Mouse (Mus musculus) CD4-positive helper T cell, adult 2 months (primary cell): Measurements from ENCODE around the gene Arl10.

Source experiments
- DNase-seq: peaks from one replicate; pipeline ENCODE4 v3.0.0-alpha.2; 2012; ENCODE audit warnings: low read depth, missing footprints, low spot score

Gene Arl10

DNA sequence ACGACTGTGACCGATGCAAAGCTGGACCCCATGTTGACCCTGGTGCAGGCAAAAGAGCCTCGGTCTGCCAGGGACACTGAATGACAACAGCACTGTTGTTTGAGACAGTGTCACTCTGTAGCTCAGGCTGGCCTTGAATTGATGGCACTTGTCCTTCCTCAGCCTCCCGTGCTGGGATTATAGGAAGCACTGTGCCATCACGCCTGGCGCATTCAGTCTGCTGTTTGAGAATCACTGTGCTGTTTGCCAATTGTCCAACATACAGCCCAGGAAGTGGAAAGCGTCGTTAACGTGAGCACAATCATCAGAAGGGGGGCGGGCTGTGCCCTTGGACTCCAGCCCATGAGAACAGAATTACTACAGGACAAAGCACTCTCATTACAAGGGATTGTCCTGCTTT, 7.3 kb downstream of the Arl10 start:
- DNase-seq = no peak

DNA sequence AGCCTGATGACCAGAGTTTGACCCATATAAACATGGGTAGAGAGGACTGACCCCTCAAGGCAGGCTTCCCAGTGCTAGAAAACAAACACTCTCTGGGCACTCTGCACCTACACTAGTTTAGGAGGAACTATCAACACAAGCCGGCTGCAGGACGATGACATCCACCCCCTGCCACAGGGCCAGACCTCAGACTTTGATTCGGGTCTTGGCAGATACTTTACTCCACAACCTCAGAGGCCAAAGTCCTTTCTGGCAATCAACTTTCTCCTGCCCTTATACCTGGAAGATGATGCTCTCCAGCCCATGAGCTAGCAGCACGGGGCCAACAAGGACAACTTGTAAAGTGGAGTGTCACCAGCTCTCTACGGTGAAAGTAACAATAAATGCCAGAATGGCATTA, 8.0 kb downstream of the Arl10 start:
- DNase-seq = no peak

DNA sequence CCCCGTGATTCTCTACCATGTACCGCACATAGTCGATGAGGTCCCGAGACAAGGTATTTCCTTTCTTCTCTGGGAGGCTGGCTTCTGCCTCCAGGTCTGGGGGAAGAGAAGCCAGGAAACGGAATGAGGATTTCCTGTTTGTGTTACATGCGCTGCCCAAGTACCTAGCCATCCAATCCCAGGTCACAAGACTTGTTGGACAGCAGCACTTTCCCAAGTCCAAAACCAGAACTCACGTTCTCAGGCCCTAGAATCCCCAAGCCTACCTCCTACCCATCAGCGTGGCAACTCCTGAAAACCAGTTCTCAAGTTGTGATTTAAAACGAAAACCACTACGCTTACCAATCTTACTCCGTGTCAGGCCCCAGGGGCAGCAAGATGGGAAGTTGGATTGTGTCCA, 11.0 kb downstream of the Arl10 start:
- DNase-seq = no peak

DNA sequence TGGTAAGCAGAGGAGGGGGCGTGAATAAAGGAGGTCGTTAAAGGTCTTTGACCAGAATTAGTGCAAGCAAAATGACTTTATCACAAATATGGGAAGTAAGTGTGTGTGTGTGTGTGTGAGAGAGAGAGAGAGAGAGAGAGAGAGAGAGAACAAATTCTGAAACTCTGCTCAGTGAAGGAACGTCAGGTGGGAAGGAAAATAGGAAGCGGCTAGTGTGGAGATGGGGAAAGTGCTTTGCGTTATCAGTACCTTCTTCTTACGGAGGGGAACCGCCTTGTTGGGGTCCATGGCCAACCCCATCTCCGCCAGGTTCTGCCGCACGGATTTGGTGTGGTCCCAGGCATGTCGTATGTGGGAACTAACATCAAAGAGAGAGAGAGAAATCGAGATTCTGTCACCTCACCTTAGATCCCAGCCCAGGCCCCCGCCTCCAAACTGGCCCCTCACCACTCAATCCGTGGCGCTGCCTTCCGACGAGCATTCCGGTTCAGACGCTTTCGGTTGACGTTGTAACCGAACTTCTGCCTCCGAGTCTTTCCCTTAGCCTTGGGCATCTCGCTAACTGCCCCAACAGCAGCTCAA, 14.7 kb downstream of the Arl10 start:
- no peak for DNase-seq

DNA sequence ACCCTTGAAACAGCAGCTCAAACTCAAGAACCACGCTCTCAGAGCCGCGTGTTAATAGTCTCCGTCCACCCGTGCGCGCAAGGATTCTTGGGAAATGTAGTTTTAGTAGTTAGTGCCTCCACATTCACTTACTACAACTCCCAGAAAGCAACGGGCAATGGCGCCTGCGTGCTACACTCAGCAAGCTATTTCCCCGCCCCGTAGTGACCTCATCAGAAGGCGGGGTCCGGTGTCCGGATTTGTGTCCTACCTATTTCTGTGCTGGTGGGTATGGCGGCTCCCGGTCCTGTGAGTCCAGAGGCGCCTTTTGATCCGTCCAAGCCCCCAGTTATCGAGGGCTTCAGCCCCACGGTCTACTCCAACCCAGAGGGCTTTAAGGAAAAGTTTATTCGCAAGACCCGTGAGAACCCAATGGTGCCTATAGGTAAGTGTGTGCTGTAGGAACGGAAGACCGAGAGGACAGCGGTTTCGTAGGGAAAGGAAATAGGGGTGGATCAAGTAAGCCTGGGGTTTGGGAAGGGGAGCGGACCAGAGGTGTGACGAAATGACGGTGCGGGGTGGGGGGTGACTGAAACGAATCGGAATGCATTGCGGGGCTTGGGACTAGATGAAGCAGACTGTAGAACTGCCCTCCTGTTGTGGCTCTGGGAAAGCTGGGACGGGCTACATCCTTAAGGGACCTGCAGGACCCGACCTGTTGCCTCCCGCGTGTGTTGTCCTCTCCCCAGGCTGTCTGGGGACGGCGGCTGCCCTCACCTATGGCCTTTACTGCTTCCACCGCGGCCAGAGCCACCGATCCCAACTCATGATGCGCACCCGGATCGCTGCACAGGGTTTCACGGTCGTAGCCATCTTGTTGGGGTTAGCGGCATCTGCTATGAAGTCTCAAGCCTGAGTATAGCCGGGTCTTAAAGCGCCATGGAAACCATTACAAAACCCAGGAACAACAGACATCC, 15.5 kb downstream of the Arl10 start, which contains the start of the genes Nop16 and Higd2a:
Gene Nop16 (minus strand): TSS at position 95 of the 956 bp plus-strand sequence.
Gene Higd2a (plus strand): TSS at position 212 of the 956 bp plus-strand sequence.
- peak; percentile 97 for DNase-seq

DNA sequence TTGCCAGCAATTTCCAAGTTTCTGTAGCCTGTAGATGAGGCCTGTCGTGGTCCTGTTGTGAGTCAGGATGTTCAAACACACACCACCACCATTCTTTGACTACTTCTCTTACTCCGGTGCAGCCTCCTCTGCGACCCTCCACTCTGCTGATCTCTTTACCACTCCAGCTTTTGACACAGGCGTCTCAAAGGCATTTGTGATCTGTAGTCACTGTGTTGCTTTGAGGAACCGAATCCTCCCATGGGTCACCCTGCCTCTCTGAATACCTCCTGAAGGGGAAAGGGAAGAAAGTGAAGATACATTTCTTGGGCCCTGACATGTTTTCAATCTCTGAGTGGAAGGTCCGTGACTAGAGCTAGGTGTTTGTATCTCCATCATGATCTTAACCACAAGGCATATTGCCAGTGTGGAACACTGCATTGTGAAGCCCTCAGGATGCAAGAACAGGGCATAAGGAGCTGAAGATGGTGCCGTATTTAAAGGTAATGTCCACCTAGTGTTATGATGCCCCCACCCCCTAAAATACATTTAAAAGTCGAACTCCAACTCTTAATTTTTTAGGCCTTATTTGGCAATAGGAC, 17.1 kb downstream of the Arl10 start:
- DNase-seq = no peak

DNA sequence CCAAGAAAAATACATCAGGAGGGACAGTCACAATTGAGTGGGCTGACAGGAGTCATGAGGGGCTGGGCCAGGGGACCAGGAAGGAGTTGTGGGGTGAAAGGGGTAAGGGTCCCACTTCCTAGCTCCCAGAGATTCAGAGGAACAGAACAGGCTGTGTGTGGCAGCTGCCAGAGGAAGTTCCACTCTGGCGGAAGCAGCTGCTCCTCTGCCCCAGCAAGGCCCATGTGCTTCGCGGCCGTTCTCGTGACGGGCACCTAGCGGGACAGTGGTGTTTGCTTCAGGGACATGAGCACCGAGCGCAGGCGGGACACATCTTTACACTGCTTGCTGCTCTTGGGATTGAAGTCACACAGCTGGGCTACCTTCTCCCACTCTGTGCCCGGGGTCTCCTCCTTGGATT, 18.8 kb downstream of the Arl10 start:
- DNase-seq = no peak

DNA sequence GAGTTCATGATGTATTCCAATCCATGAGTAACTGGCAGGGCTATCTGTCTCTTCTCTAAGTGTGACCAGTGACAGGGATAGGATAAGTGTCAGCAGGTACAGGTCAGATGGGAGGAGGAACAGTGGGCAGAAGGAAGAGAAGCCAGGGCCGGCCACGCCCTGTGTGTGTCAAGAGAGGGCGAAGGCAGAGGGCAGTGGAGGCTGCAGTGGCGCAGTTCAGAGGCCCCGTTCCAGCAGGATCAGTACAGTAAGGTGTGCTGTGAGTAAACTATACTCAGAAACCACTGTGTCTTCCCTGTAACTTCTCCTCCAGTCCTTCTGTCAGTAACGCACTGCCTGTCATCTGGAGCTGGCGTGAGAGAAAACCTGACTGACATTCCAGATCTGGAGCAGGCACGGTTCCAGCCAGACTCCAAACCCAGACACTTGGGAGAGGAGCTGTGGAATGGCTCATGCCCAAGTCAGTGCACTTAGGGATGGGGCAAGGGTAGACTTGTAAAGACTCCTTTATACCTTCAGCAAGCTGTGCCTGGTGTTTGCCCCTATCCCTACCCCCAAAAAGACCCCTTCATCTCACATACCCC, 21.4 kb downstream of the Arl10 start:
- DNase-seq = no peak

DNA sequence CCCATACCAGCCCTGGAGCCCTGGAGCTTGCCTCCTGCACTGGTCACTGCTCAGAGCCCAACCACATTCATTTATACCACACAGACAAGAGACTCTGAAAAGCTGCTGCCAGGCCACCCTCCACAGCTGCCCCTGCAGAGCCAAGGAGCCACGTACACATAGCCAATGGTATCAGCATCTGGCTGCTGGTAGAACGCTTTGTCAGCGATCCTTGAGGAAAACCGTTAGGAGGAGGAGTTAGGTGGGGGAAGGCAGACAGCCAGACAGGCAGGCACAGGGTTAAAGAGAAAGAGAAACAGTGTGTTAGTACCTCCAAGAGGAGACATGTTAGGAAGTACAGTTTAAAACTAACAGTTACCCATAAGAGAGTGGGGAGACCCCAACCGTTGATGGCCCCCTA, 22.1 kb downstream of the Arl10 start:
- DNase-seq = no peak

DNA sequence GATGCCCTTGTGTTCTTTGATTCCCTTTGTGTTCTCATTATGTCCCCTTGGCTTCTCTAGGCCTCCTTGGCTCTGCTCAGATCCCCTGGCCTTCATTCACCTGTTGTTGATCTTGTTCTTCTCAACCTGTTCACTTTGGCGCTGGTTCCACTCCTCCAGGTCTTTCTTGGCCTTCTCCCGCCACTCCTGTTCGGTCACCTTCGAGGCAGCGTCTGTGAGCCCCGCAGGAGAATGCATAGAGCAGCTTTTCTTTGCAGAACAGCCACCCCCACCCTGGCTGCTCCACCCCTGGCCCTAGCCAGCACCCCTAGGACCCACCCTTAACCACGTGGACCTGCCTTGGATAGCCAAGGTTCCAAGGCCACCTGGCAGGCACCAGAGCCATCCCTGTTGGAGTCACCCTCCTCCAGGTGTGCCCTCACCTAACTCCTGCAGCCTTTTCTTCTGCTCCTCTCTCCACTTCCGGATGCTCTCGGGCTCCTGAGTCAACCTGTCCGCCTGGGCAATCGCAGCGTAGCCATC, 23.9 kb downstream of the Arl10 start:
- DNase-seq = no peak

DNA sequence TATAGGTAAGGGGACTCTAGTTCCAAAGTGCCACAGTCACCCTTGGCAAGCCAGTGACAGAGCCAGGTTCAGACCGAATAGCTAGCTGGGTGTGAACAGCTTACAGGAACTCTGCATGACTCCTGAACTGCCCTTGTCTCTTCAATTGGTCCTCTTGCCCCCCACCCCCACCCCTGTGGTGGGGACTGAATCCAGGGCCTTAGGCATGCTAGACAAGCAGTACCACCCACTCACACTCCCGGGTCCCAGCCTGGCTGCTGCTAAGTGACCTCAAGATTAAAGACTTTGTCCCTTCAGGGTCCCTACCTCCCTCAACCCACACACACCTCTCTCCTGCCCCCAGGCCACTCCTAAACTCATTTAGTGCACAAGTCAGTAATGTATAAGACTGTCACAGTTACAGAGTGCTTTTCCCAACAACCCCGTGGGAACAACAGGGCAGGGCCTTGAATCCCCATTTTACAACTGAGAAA, 27.9 kb downstream of the Arl10 start:
- no peak for DNase-seq

DNA sequence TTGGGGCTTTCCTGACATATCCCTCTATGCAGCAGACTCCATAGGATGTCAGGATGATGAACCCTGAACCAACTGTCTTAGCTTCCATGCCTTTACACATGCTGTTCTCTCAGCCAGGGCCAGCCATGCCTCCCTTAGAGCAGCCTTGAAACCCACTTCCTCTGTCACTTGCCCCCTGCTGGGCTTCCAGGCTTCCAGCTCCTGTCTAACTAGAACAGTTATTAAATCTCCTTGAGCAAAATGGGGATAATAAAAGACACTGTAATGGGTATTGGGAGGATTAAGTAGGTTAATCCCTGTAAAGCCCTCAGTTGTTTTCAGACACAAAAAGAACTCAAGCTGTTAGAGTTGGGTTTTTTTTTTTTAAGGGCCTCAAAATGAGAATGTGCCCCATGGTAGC, 28.7 kb downstream of the Arl10 start:
- DNase-seq = no peak

DNA sequence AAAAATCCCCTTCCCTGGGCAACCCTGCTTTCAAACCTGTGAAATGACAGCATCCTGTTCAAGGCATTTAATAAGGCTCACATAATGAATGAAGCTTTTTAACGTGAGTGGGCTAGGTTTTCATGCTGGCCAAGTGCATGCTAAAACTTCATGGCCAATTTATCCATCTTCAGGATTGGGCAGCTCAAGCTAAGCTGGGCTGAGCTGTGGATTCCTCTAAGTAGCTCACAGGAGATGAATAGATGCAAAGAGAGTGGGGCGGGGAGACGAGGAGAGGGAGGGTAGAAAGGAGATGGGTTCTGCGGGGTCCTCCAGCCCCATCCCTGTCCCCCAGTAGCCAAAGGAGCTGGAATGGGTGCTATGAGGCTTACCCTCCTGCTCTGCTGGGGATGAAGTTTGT, 29.4 kb downstream of the Arl10 start:
- no peak for DNase-seq

DNA sequence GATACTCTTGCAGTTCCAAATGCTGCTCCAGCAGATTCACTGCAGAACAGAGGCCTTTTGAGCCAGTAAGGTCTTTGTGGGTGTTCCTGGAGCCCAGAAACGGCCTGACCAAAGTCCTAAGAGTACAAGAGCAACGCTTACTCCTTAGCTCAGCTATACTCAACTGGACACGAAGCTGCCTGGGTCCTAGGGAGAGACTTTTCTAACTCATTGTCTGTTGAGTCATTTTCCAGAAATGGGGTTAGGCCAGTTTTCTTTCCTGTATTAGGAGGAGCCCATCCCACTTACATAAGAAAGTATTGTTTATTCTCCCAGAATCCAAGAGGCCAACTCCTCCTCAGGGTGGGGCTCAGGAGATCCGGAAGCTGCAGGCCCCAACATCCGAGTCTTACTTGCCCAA, 30.6 kb downstream of the Arl10 start:
- DNase-seq = no peak

DNA sequence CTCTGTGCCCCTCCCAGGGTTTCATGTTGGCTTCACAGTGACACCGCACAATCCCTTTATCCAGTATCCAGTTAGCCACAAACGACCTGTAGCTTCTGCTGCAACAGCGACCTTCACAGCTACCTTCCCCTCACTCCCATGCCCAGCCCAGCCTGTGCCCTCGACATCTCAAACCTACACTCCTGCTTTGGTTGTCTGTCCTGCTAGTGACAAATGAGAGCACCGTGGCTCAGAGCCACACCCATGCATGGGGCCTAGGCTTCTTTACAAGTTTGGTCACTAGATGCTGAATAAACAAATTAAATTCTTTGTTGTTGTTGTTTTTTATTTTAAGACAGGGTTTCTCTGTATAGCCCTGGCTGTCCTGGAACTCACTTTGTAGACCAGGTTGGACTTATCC, 32.4 kb downstream of the Arl10 start:
- no peak for DNase-seq

DNA sequence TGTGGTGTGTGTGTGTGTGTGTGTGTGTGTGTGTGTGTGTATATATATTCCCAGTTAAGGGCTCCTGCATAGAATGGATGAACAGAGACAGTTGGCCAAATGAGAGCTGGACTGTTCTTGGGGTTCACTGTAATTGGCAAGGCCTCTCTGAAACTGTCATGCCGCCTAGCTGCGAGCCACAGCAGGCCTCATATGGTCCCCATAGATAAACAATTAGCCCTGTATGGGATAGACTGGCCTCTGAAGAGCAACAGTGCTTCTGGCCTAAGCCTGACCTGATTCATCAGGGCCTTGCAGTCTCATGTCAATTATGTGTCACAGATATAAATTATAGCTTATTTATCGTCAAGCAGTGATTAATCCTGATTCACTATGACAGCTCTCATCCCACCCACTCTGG, 33.2 kb downstream of the Arl10 start:
- no peak for DNase-seq

DNA sequence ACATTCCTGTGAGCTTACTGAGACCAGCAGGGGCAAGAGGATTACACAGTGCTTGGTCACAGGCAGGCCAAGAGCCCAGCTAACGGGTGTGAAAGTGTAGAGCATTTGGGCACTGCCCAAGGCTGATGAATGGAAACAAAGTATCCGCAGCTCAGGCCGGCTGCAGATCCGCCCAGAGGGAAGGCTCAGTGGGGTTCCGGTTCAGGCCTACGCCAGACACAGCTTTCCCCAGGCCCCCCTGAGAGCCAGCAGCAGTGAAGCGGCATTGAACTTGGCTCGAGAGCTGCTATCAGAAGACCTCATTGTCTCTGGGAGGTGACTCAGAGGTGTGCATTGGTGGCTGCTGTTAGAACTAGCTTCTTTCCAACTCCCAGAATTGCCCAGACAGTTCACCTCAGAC, 33.9 kb downstream of the Arl10 start:
- DNase-seq = no peak

DNA sequence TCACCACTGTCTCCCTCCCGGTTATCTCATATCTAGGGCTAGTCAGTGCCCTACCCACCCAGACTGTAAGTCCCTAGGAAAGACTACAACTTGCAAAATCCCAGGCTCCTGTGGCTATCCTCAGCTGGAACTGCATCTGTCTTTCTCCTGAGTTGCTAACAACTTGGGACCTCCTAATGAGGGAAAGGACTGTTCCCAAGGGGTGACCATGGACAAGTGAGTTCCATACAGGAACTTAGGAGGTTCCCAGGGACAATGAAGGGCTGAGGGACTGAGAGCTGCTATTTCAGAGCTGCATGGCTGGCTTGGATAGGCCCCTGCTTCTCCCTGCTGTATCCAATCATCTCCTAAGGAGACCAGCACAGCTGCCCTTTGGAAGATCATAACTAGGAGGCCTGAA, 34.5 kb downstream of the Arl10 start:
- no peak for DNase-seq

DNA sequence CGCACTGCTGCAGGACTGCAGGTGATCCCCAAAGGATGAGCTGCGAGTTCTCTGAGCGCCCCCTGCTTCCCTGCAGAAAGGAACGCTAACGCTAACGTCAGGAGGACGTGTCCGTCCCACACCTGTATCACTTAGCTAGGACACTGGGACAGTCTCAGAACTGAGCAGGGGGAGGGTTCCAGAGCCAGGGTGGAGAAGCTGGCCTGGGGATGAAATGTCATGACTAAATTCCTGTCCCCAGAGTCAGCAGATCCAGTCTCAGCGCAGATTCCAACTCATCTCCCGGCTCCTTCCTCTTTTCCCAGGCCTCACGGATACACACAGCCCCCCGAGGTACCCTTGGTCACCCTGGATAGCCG, 35.8 kb downstream of the Arl10 start:
- peak; percentile 11 for DNase-seq

DNA sequence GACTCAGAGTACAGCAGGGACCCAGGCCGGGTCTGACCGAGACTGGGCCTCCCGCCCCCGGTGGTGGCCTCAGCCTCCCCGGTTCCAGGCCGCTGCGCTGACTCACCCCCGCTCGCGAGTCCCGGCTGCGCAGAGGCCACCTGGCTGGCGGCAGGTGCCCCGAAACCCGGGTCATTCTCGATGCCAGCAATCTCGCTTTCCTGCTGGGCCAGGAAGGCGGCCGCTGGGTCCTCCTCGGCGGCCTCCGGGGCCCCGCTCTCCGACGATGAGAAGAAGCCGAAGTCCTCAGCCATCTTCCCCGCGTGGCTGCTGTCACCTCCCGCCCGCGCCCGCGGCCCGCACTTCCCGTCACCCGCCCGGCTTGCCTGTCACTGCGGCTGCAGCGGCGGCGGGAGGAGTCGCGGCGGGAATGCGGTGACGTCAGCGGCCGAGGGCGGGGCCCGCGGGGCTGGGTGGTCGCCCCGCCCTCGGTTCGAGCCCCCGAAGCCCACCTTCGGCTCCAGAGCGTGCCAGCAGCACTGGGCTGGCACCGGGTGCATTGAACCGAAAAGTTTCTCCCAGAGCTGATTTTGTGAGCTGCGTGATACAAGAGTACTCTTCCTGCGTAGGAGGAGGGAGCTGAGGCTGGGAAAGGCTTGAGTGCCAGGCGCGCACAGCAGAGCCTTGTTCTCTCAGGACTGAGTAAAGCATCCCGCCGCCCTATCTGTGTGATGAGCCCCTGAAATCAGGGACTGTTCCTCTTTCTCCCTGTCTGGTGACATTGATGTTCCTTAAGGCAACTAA, 36.3 kb downstream of the Arl10 start, which contains the start of gene Cltb:
Gene Cltb (minus strand): TSS at position 373 of the 783 bp plus-strand sequence.
- DNase-seq = peak; percentile 85

DNA sequence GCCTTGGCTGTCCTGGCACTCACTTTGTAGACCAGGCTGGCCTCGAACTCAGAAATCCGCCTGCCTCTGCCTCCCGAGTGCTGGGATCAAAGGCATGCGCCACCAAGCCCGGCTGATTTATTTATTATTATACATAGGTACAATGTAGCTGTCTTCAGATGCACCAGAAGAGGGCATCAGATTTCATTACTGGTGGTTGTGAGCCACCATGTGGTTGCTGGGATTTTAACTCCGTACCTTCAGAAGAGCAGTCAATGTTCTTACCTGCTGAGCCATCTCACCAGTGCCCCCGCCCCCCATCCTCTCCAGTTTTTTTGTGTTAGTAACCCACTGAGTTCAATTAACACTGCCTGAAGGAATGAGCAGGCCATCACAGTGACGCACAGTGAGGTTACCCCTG, 38.3 kb downstream of the Arl10 start:
- DNase-seq = peak; percentile 28
